Mouse (Mus musculus) right cerebral cortex, postnatal 4 days (tissue): ENCODE results near the gene Zbtb20.
A peak's percentile ranks its signal among the peaks of the same experiment; 100 is the strongest.

ENCODE experiments used
- DNase-seq: peaks from one replicate; pipeline ENCODE4 v3.0.0-alpha.2; 2022

Gene Zbtb20

DNA sequence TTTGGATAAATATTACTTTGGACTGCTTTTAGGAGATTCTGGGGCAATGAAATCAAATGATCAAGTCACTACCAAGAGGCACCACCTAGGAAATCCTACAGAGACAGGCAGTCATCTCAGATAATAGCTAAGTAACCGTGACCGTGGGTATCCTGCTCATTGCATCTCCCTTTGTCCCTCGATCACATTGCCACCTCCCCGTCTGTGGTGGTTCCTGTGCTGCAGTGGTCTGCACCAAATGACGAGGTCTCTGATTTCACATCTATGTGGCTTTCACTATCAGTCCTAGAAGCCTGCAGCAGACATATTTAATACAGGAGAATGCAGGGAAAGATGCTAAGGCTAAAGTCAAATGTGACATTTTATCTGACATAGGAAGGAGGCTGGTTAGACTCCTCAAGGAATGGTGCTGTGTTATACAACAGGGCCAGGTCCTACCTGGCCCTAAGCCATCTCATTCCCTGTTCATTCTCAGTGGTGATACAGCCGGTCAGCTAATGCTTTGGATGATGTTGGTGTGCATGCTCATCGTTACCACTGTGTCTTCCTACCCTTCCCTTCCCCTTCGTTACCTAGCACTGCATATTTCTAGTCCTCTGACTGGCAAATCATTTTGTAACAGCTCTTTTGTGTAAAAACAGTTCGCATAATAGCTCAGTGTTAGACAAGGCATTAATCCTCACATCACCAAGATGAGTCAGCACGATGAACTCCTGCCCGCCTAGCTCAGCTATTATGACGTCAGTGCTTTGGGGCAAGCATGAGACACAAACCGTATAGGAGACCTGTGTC, 588.2 kb downstream of the Zbtb20 start:
- no peak for DNase-seq

GRCm38 (mm10) chr16:43464476-43465080, 588.9 kb downstream of the Zbtb20 start:
- DNase-seq = no peak

DNA sequence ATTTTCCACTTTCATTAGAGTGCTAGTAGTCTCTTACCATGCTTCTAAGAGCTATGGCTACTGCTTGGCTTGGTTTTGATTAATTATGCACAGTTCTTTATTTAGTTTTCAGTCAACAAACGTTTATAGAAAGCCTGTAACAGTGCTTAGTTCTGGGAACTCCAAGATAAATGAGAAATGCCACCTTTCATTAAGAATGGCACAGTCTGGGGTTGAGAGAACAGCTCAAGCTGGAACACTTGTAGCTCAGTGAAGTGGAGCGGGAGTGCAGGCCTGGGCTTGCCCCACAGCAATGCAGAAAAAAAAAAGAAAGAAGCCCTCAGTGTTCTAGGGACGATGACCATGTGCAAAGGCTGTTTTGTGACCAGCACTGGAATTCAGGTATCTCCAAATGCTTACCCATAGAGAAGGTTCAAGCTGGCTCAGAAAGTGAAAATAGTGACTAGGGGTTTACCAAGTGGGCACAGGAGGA, 589.7 kb downstream of the Zbtb20 start:
- no peak for DNase-seq

DNA sequence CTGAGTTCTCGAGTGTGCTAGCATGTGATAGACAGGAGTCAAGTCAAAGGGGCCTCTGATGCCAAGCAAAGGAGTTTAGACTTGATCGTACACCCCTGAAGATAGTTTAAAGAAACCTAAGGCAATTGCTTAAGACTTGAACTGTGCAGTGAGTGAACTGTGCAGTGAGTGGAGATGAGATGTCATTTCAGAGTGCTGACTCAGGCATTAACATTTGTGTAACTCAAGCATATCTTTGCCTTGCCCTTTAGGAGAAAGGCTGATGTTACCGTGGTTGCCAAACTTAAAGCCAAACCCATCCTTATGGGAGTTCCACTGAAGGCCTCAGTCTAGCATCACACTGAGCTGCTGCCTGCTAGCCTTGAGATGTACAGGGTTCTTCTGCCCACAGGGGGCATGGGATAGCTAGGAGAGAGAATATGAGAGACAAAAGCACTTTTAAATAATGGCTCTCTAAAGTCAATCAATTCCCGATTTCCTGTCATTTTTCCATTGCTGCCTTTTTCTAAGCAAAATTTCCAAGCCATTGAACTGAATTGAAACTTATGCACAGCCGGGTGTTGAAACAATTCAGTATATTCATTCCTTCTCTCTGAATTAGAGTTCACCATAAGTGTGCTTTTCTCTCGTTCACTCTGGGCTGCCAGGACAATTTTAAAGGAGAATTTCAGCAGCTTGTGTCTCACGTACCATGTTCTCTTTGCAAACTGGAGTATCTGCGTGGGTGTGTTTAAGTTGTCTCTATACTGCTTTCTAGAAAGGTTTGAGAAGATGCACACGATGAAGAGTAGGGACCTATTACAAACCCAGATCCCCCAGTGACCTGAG, 590.5 kb downstream of the Zbtb20 start:
- no peak for DNase-seq

GRCm38 (mm10) chr16:43466749-43467065, 591.0 kb downstream of the Zbtb20 start:
- peak; percentile 52 for DNase-seq

- no peak for DNase-seq
These were observed 595.4 kb downstream of the Zbtb20 start for GRCm38 (mm10) chr16:43471060-43471459.

DNA sequence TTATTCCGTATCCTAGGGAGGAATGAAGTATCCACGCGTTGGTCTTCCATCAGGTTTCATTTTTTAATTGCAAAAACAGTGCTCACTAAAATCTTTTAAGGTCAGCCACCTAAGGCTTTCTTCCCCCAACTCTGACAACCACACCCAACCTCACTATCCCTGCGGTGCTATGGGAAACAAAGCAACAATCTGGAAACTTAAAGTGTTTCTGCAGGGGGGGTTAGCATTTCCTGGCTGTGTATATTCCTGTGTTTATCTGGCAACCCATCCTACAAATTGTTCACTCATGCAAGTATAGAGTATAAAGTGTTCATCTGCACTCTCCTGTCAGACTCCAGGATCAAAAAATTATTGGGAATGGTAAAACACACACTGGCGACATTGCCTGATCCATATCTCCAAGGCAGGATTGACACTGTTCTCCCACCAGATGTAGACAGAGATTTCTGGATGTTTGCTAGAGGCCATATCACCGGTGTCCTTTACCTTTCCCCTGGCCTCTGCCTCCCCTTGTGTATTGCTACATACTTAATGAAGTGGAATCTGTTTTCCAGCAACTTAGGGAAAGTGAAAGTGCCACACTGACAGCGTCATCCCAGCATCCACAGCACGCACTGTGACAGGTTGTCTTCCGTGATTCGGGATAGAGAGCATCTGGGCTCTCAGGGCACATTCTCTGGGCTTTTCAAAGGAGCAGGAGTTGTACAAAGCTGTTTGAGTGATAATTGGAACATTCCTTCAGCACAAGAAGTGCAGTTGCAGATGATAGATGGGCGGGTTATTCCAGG, 599.5 kb downstream of the Zbtb20 start:
- DNase-seq = no peak

DNA sequence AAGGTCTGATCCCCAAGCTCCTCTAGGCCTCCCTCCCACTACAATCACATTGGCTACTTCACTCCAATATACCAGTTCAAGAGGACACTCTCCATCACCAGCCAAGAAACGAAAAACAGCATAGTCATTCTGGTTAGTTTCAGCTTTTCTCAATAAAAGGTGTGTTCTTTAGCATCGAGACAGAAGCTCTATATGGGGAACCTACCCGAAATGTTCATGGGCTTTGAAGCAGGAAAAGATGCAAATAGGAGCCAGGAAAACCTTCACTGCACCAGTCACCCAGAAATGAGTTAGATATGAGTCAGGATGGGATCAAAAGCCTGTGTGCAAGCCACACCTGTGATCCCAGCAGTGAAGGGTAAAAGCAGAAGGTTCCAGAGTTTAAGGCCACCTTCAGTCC, 601.2 kb downstream of the Zbtb20 start:
- DNase-seq = no peak

- DNase-seq = no peak
These were observed 602.7 kb downstream of the Zbtb20 start for GRCm38 (mm10) chr16:43478352-43478751.

DNA sequence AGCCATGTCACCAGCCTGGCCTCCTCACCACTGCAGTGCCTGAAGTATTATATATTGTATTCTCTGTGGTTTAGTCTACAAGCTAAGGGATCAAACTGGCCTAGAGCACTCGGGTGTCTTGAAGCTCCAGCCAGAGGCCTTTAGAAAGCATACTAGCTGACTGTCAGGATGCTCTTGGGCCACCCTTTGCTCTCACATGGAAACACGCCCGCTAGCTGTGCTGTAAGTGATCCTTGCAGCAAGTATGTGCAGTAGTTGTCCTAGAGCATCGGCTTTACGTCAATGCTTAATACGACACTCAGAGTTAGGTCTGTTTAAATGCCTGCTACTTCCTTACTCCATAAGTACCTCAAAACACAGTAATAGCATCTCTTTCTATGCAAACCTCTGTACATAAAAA, 604.9 kb downstream of the Zbtb20 start:
- DNase-seq = no peak

GRCm38 (mm10) chr16:43482125-43482524, 606.4 kb downstream of the Zbtb20 start:
- DNase-seq = no peak

DNA sequence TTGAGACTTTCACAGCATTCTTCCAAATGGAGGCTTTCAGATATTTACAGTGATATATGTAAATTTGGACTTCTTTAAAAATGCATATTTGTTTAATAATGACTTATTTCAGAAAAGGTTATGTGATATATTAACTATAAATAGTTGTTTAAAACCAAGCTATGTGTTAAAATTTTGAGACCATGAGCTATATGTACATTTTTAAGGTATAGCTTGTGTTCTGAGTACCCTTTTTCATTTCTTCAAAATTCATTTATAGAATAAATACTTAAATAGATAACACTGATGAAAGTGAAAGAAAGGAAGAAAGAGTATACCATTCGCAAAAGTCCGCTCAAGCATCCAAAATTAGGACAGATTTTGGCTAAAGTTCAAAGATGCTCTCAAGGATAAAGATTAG, 607.1 kb downstream of the Zbtb20 start:
- DNase-seq = no peak

DNA sequence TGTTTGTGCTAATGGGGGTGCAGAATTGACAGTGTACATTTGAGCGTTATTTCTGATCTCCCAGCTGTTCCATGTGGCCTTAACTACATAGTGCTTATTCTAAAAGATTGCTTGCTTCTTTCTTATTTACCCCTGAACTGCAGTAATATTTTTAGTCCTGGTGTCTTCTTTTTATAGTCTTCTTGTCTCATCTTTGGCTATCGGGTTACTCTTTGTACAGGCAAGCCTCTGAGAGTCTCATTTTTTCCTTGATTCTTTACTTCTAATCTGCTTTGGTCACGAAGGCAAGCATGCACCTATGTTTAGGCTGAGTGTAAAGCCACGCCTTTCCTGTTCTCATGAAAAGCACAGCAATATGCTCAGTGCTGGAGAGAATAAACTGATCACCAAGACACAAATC, 608.7 kb downstream of the Zbtb20 start:
- DNase-seq = no peak

GRCm38 (mm10) chr16:43489362-43489761, 613.7 kb downstream of the Zbtb20 start:
- no peak for DNase-seq

DNA sequence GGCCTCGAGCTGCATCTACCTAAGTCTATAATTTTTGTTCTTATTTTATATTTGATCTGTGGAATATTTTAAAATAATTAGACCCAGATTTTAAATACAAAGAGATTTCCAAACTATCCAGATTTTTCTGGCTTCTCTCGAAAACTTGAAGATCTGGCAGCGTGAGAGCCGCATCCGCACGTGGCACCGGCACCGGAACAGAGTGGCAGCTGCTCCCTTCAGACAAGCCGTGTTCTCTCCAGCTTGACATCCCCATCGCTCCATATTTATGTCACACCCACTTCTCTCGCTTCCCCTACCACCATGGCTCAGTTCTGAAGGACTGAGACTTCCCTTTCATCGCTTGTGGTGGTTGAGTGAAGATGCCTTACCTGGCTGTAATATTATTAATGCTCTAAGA, 614.3 kb downstream of the Zbtb20 start:
- no peak for DNase-seq

DNA sequence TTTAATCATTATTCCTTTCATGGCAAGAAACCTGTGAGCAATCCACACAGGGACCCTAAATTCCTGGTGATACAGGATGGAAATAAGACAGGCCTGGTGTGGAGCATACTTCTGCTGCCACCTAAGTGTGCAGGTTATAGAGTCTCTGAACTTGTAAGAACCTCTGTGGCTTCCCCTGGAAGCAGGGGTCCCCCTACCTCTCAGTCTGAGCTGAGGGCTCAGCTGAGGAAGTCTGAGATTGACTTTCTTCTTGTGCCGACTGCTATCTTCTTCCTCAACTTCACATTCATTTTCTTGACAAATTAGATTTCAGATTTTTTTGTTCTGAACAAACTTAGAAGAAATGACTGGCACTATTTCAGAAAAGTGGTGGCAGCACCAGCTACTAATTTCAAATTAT, 617.2 kb downstream of the Zbtb20 start:
- no peak for DNase-seq

DNA sequence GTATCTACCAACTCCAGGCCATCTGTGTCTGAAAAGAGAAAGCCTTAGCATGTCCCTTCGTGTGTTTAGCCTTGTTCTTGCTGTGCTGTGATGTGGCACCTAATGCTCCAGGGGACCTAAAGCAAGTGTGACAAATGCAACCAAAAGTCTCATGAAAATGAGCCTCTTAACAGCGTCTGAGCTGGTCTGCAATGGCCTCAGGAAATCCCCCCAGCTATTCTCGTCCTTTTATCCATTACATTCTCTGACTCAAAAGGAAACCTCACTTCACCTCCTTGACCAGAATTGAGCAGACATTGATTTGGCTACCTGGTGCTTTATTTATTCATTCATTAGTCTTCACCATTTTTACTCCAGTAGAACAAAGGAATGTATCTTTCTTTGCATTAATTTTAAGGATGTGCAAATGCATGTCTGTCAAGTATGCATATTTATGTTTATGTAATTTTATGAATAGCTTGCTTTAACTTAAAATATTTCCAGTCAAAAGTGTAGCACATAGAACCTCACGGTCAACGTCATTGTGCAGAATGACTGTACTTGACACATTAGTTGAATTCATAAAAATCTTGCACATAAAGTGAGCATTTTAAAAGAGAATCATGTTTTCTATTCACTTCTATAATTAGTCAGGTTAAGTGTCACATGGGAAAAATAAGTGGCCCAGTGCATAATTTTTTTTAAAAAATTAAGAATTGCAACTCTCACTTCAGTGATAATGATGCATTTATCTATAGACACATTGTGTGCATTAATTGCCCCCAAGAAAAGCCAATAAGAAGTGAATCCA, 618.1 kb downstream of the Zbtb20 start:
- DNase-seq = no peak

- DNase-seq = no peak
These were observed 619.6 kb downstream of the Zbtb20 start for GRCm38 (mm10) chr16:43495175-43495818.

DNA sequence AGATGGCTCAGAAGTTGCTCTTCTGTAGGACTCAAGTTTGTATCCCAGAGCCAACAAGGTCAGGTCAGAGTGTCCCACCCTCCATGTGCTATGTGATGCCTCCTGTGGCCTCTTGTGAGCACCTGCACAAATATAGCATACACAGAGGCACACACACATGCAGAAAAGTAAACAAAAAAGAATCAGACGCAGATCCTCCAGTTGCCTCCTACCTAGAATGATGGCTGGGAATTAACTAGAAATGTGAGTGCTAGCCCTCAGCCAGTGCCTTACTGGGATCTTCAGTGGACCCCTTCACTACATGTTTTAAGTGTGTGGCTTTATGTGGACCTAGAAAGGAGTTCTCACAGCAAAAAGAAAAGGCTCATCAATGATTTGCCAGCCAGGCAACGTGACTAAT, 621.4 kb downstream of the Zbtb20 start:
- DNase-seq = no peak

DNA sequence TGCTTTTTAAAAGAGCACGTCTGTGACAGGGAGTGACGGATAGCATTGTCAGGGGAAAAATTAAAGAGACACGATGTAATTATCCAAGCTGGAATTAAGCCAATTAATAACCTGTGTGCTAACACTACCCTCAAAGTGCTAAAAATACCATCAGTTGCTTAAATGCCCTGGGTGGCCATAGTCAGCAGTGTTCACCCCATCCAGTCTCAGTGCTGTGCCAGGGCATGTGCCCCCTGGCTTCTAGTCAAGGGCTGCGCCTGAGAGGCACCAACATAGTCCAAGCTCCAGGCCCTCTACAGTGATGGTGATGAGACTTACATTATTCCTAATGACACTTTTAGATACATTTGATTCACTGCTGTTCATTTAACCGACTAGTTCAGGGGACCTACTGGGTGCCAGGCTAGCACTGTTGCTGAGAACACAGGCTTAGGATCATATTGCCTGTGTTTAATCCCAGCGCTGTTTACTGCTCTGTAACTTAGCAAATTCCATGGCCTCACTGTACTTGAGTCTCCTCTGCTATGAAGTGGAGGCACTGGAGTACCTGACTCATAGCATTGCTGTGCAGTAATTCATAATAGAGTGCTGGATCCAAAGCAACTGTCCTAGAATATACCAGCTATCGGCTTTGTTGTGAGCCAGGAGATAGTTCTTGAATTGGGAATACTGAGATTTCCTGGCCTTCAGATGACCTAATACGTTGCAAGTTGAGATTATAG, 624.6 kb downstream of the Zbtb20 start:
- no peak for DNase-seq

DNA sequence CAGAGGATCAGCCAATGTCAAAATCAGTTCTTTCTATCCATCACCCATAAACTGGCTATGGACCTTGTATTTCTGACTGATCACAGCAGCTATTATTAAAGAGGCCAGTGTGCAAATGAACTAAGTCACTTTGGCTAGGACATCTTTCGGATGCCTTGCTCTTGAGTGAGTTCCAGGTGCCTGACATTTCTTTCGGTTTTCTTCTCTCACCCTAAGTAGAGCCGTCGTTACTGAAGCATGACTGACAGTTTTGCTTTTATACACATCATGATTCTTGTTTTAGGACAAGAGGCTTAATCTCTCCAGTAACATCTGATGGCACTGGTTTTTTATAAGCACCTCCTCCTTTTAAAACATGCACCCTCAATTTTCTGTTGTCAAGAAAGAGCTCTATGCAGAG, 625.6 kb downstream of the Zbtb20 start:
- DNase-seq = no peak
